Mouse (Mus musculus) thymus, adult 2 months (tissue): ENCODE results near the gene Snx9. TPM values are rescaled to one million over a fixed set of nuclear protein-coding genes. Genes with fewer than 3 reads are reported as not detected.

Experiments
- DNase-seq: peaks from one replicate; pipeline ENCODE4 v3.0.0; 2021
- H3K27ac ChIP-seq: fragments of 200-500 bp; 2 replicates; pipeline ENCODE4 v1.5.1; 2012; ENCODE audit warnings: low read length, control low read depth; ENCODE audit not compliant: control insufficient read depth, insufficient read depth
- H3K27me3 ChIP-seq: fragments of 200-500 bp; 2 replicates; pipeline ENCODE4 v1.6.1; 2012; ENCODE audit warnings: mild to moderate bottlenecking, low read length, moderate library complexity, mixed read lengths; ENCODE audit not compliant: control insufficient read depth, insufficient read depth
- H3K36me3 ChIP-seq: fragments of 200-500 bp; 2 replicates; pipeline ENCODE4 v1.6.1; 2012; ENCODE audit warnings: mild to moderate bottlenecking, low read length, moderate library complexity; ENCODE audit not compliant: control insufficient read depth, insufficient read depth
- H3K4me1 ChIP-seq: fragments of 200-500 bp; replicated peaks from 2 replicates; pipeline ENCODE4 v1.6.1; 2012; ENCODE audit warnings: low read length; ENCODE audit not compliant: control insufficient read depth, insufficient read depth
- H3K4me3 ChIP-seq: fragments of 200-500 bp; 2 replicates; pipeline ENCODE4 v1.5.1; 2012; ENCODE audit warnings: mild to moderate bottlenecking, low read length, control low read depth, moderate library complexity; ENCODE audit not compliant: control insufficient read depth, insufficient read depth
- CTCF ChIP-seq: fragments of 200-500 bp; IDR thresholded peaks from 2 replicates; pipeline ENCODE4 v1.5.1; 2012; ENCODE audit warnings: mild to moderate bottlenecking, control low read depth, low read length, moderate library complexity, borderline replicate concordance; ENCODE audit not compliant: control insufficient read depth, poor library complexity, insufficient read depth; ENCODE audit errors: extremely low read depth
- POLR2A ChIP-seq: fragments of 200-500 bp; IDR thresholded peaks from 2 replicates; pipeline ENCODE4 v1.6.1; 2012; ENCODE audit warnings: mild to moderate bottlenecking, low read length, control low read depth, moderate library complexity; ENCODE audit not compliant: control insufficient read depth, poor library complexity, insufficient read depth; ENCODE audit errors: extremely low read depth
- WGBS: fragments of 180-500 bp; shearing (Covaris S2); methylation state at CpG from one replicate; pipeline ENCODE4 v1.1.7; 2018; 5-methylcytosine and 5-hydroxymethylcytosine counted together
- polyA plus RNA-seq: library from polyadenylated mRNA; depleted of rRNA; stranded (reverse); fragments of >200 nt; gene quantifications from 2 replicates; pipeline ENCODE4 v1.2.3, GENCODE M21; 2012

Gene Snx9
- polyA plus RNA-seq, 1 experiment = 12.5 TPM

DNA sequence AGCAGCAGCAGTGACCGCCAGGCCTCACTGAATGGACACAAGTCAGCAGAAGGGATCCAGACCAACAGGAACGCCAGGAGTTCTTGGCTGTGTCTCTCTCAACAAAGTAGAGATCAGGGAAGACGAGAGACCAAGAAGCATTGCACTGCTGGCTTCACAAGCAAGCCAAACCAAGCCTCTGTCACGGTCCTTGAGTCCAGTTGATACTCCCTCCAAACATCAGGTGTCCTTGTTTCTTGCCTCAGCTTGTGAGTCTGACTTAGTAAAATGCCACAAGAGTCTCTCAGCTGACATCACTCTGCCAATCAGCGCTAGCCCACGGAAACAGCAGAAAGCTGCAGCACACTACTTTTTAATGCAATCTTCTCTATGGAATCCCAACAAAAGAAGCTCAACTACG is 15.3 kb downstream of the Snx9 start:
- Histone ChIP-seq H3K27ac (no peak overlapping the region), H3K4me1 (peaks cover 3% of the 10 kb centered on the region; the same call in 1 of the 2 replicates), H3K4me3 (no peak overlapping the region), H3K36me3 (no peaks in the 10 kb centered on the region), H3K27me3 (no peaks in the 10 kb centered on the region)
- WGBS = 91% methylated on average over 7 of the region's 7 CpGs
- TF ChIP-seq POLR2A = no peak
- no peak for TF ChIP-seq CTCF
- DNase-seq = no peak

GRCm38 (mm10) chr17:5857206-5857605 is 16.1 kb downstream of the Snx9 start:
- Histone ChIP-seq H3K4me3 (no peak overlapping the region), H3K27me3 (no peaks in the 10 kb centered on the region), H3K4me1 (peaks cover 3% of the 10 kb centered on the region; the same call in 1 of the 2 replicates), H3K27ac (no peak overlapping the region), H3K36me3 (no peaks in the 10 kb centered on the region)
- 96% methylated on average over 11 of the region's 11 CpGs for WGBS
- no peak for DNase-seq
- TF ChIP-seq POLR2A (no peak), CTCF (no peak)

- Histone ChIP-seq H3K4me1 (no peaks in the 10 kb centered on the region), H3K4me3 (no peak overlapping the region), H3K27ac (no peak overlapping the region), H3K36me3 (no peaks in the 10 kb centered on the region), H3K27me3 (no peaks in the 10 kb centered on the region)
- DNase-seq = no peak
- TF ChIP-seq CTCF (no peak), POLR2A (no peak)
- WGBS = 83% methylated on average over 8 of the region's 8 CpGs
Measured at GRCm38 (mm10) chr17:5858209-5858608, 17.1 kb downstream of the Snx9 start.

DNA sequence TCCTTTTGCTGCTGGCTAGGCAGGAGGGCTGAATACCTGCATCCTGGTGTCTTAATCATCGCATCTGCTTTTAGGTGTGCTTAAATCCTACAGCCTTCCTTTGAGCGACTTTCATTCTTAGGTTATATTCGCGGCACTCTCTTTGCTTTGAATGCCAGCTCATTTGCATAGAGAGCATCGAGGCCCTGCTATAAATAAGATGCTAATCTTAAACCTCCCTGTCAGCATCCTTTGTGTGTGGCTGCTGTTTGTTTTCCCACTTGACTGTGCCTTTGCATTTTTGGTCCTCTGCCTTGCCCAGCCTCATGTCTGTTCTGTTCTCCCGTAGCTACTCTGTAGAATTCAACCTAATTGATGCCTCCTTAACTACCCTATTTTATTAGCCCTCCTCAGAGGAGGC is 21.2 kb downstream of the Snx9 start:
- no peak overlapping the region for H3K27ac ChIP-seq
- TF ChIP-seq CTCF (no peak), POLR2A (no peak)

GRCm38 (mm10) chr17:5862869-5863268 is 21.7 kb downstream of the Snx9 start:
- 85% methylated on average over 4 of the region's 4 CpGs for WGBS
- TF ChIP-seq CTCF (no peak), POLR2A (no peak)
- H3K36me3 ChIP-seq = no peaks in the 10 kb centered on the region
- H3K27ac ChIP-seq = no peak overlapping the region
- no peaks in the 10 kb centered on the region for H3K27me3 ChIP-seq
- no peaks in the 10 kb centered on the region for H3K4me1 ChIP-seq
- no peak overlapping the region for H3K4me3 ChIP-seq
- no peak for DNase-seq

More for the DNA sequence above, 21.2 kb downstream of the Snx9 start:
- DNase-seq = no peak
- no peaks in the 10 kb centered on the region for H3K36me3 ChIP-seq
- 70% methylated on average over 6 of the region's 6 CpGs for WGBS
- H3K4me1 ChIP-seq = no peaks in the 10 kb centered on the region
- H3K4me3 ChIP-seq = no peak overlapping the region
- no peaks in the 10 kb centered on the region for H3K27me3 ChIP-seq

DNA sequence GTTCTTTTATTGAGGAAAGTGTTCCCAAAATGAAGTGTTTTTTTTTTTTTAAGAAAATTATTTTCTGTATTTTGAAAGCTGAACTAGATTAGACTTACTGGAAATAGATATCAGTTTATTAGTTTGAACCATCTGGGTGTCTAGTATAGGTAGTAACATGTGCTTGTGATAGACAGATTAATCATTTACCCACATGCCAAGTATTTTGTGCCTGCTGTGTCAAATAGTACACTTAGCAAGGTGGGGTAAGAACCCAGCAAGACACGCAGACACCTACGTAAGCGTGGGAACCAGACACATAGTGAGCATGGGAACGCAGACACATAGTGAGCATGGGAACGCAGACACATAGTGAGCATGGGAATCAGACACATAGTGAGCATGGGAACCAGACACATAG is 22.6 kb downstream of the Snx9 start:
- H3K27me3 ChIP-seq = no peaks in the 10 kb centered on the region
- TF ChIP-seq CTCF (no peak), POLR2A (no peak)

GRCm38 (mm10) chr17:5867456-5867855 is 26.3 kb downstream of the Snx9 start:
- Histone ChIP-seq H3K4me3 (no peak overlapping the region), H3K27ac (no peak overlapping the region), H3K36me3 (no peaks in the 10 kb centered on the region), H3K4me1 (no peaks in the 10 kb centered on the region), H3K27me3 (no peaks in the 10 kb centered on the region)
- TF ChIP-seq POLR2A (no peak), CTCF (no peak)
- no peak for DNase-seq
- WGBS = 55% methylated on average over 6 of the region's 6 CpGs

More for the DNA sequence above, 22.6 kb downstream of the Snx9 start:
- no peak for DNase-seq
- H3K4me1 ChIP-seq = no peaks in the 10 kb centered on the region
- over 99% methylated on average over 5 of the region's 5 CpGs for WGBS
- H3K36me3 ChIP-seq = no peaks in the 10 kb centered on the region
- no peak overlapping the region for H3K27ac ChIP-seq
- H3K4me3 ChIP-seq = no peak overlapping the region
